Mouse (Mus musculus) CD4-positive naive resting alpha-beta T cell, adult 57 days (primary cell): ENCODE results near the gene Txndc8. TPM values are rescaled to one million over a fixed set of nuclear protein-coding genes. Genes with fewer than 3 reads are reported as not detected.

Experiments used
- total RNA-seq: library from RNA; stranded (reverse); gene quantifications from one replicate; pipeline ENCODE4 v1.2.4, GENCODE M21; 2023

Gene Txndc8
- not detected for total RNA-seq

DNA sequence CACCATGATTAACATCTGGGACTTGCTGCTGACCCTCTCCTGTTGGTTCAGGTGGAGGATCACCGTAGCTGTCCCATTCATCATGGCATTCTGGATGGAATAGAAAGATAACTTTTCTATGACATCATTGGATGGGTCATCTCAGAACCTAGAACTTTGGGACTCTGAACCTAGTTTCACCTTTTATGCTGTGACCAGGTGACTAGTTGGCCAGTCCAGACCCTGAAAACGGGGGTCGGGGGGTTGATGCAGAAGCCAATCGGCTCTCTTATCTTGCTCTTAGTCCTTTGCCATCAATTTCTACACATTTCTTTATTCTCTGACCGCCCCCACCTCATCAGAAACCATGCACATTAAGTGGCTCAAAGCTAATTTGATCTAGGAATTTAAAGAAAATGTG is at the start of gene Txndc8:
Gene Txndc8 (minus strand): TSS at position 101 of the 400 bp plus-strand sequence.

DNA sequence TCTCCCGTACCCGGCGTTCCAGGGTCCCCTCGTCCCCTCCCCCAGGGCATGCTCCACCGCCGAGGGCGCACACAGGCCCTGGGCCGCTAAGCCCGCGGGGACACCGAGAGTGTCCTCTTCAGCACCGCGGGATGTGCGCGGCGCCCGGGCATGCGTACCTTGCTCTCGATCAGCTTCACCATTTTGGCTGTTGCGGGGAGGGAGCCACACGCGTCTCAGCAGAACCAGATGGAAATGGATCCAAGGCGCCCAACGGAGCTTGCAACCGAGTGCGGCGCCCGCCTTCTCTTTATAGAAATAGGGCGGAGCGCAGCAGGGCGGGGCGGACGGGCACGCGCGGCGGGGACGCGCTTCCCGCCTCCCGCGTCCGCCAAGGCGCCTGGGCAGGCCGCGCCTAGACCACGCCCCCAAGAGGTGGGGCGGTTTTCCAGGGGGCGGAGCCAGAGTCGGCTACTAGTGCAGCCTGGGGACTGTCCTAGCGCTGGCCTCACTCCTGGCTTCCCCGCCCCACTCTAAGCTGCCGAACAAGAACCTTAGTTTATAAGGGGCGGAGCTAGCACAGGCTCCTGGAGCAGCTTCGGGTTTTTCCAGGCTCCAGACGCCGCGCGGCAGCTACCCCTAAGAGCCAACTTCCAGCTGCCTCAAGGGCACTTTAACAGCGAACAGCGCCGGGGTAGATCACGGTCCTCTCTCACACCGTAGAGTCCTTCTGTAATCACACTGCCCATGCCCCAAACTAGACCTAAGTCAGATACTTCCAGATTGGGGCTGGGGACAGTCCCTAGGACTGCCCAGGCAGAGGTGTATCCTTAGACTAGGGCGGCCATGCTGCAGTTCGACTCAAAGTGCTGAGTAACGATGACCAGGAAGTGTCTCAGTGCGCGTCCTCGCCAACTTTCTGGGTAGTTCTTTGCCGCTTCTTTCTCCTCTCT is 52.6 kb downstream of the Txndc8 start, which contains the start of gene Txn1:
Gene Txn1 (minus strand): TSS at position 383 of the 932 bp plus-strand sequence.

Other genes with a start within 250 kb of the Txndc8 start
- gene D630039A03Rik, start 92.8 kb downstream of the Txndc8 start, total RNA-seq, result 1.7 TPM
- 49.9 TPM for gene Txn1, start 52.7 kb downstream of the Txndc8 start, total RNA-seq
- gene Svep1, start 197.7 kb upstream of the Txndc8 start, total RNA-seq, result 0.06 TPM